15 mouse cellular contexts compared by ENCODE assay signal in the genomic region with DNA sequence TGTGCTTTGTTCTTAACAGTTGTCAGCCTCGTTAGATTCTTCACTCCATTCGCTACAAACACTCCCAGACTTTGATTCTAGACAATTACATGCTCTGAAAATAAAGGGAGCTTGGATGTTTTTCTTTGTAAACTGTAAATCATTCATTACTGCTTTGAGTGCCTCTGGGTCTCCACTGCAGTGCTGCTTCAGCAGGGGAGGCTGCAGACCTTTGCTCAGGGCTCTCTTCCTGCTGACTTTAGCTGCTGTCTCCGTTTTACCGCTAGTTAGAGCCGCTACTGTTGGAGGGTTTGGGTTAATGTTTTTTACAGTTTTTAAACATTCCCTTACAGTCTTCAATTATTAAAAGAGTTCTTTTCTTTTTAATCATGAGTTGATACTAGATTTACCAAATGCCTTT. TPM values are rescaled to one million over a fixed set of nuclear protein-coding genes. Genes with fewer than 3 reads are reported as not detected.
"Had no signal": no experiment of that assay in that cellular context is flagged by ENCODE, and none has a peak within 500 bp of the region (broad histone marks: within the 10 kb centered on the region; RNA-seq: fewer than 3 reads in every experiment).

No protein-coding gene starts in this region.

- ATAC-seq: hindbrain, postnatal 0 days; midbrain, embryonic 16.5 days had no signal

- H3K27me3 ChIP-seq: liver, embryonic 13.5 days; lung, embryonic 15.5 days; midbrain, embryonic 12.5 days; neural tube, embryonic 13.5 days had no signal

- H3K27ac ChIP-seq: hindbrain, postnatal 0 days; layer of hippocampus, adult 2 months; liver, embryonic 13.5 days; lung, embryonic 15.5 days; macrophage; midbrain, embryonic 12.5 days; neural tube, embryonic 13.5 days had no signal

- H3K4me1 ChIP-seq: lung, embryonic 15.5 days; midbrain, embryonic 12.5 days had no signal

- H3K9me3 ChIP-seq: liver, embryonic 13.5 days; lung, embryonic 15.5 days; midbrain, embryonic 12.5 days; neural tube, embryonic 13.5 days had no signal

- H3K4me3 ChIP-seq: layer of hippocampus, adult 2 months; liver, embryonic 13.5 days; lung, embryonic 15.5 days; midbrain, embryonic 12.5 days; neural tube, embryonic 13.5 days had no signal

- DNase-seq: left cerebral cortex, postnatal 4 days; liver, embryonic 13.5 days; liver, postnatal 0 days; lung, postnatal 14 days; retina, postnatal 1 day; right cerebral cortex, postnatal 14 days; thymus, postnatal 4 days had no signal

- H3K9ac ChIP-seq: liver, embryonic 13.5 days; liver, postnatal 0 days; lung, embryonic 15.5 days; midbrain, embryonic 12.5 days; neural tube, embryonic 13.5 days had no signal

- H3K4me2 ChIP-seq: liver, embryonic 13.5 days; lung, embryonic 15.5 days; midbrain, embryonic 12.5 days; neural tube, embryonic 13.5 days had no signal

RNA-seq across cellular contexts. Expression of gene Angptl7, which starts 26.8 kb away (rescaled TPM):
- total RNA-seq: megakaryocyte-erythroid progenitor cell, adult 5-6 weeks had no signal
